Mouse (Mus musculus): Measurements from ENCODE around the gene Fbxl8. TPM values are rescaled to one million over a fixed set of nuclear protein-coding genes. Genes with fewer than 3 reads are reported as not detected.
A peak's percentile ranks its signal among the peaks of the same experiment; 100 is the strongest.

The Fbxl8 gene
- polyA plus RNA-seq, 1 experiment, result 10.5 TPM

DNA sequence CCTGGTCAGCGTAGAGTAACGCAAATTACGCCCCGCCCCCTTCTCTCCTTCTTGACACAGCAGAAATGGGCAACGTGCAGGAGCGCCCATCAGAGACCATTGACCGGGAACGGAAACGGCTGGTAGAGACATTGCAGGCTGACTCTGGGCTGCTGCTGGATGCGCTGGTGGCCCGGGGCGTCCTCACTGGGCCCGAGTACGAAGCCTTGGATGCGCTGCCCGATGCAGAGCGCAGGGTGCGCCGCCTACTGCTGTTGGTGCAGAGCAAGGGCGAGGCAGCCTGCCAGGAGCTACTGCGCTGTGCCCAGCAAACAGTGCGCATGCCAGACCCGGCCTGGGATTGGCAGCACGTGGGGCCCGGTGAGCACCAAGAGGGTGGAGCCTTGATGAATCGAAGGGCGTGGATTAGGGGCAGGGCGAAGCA is 14.5 kb downstream of the Fbxl8 start:
- peaks cover 4% of the 10 kb centered on the region for H3K36me3 ChIP-seq (ENCODE audit: control insufficient read depth, insufficient read depth)
- H3K79me2 ChIP-seq (ENCODE audit: control insufficient read depth, insufficient read depth), result no peaks in the 10 kb centered on the region
- H3ac ChIP-seq (ENCODE audit: control insufficient read depth, insufficient read length), result no peak overlapping the region
- H3K4me2 ChIP-seq (ENCODE audit: low read depth), result no peak overlapping the region
- no peak overlapping the region for H3K4me3 ChIP-seq
- TF ChIP-seq E2F4 (IDR thresholded peaks at IDR 0.05; ENCODE audit: insufficient read depth) (no peak), MYOD1 (IDR thresholded peaks at IDR 0.05; ENCODE audit: control insufficient read depth in 1 of 3, insufficient read length in 2 of 3, low read depth in 2 of 3) (no peak), POLR2AphosphoS2 (IDR thresholded peaks at IDR 0.05; ENCODE audit: insufficient read length, low read depth) (no peak), TCF12 (IDR thresholded peaks at IDR 0.05; ENCODE audit: insufficient read depth, poor library complexity, severe bottlenecking) (no peak), POLR2A (IDR thresholded peaks at IDR 0.05; ENCODE audit: insufficient read length, low read depth) (no peak)
- H3K27me3 ChIP-seq (ENCODE audit: control insufficient read depth, insufficient read depth, insufficient read length), result no peaks in the 10 kb centered on the region

DNA sequence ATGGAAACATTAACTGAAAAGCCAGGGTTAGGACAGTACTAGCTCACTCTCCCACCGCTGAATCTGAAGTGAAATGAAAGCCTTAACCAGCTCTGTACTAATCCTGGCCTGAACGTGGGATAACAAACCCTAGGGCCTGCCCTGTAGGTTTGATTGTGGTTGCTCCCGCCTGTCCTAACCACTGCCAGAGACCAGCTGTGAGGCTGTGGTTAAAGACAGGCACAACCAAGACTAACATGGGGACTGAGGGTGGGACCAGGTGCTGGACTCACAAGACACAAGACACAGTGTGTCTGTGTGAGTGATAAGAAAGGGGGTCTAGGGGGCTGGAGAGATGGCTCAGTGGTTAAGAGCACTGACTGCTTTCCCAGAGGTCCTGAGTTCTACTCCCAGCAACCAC is 16.1 kb downstream of the Fbxl8 start:
- H3K4me2 ChIP-seq (ENCODE audit: low read depth), result peak overlapping the region; percentile 18
- no peaks in the 10 kb centered on the region for H3K27me3 ChIP-seq (ENCODE audit: control insufficient read depth, insufficient read depth, insufficient read length)
- peaks cover 4% of the 10 kb centered on the region for H3K36me3 ChIP-seq (ENCODE audit: control insufficient read depth, insufficient read depth)

DNA sequence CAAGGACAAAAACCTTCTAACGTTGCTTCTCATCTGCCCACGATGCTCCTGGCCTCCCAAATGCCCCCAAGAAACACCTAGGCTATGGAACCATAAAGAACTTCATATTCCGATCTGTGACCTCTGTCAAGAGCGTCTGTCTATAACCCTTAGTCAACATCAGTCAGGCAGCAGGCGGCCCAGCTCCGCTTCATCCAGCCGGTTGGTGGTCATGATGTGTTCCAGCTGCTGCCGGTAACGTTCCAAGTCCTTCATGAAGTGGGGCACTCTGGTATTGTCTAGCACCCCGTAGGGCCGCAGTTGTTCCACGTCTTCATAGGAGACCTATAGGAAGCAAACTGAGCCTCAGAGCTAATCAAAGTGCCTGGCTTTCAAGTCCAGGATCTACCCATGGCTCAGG is 17.4 kb downstream of the Fbxl8 start:
- no peak overlapping the region for H3K4me3 ChIP-seq
- no peak overlapping the region for H3ac ChIP-seq (ENCODE audit: control insufficient read depth, insufficient read length)
- peaks cover 9% of the 10 kb centered on the region for H3K79me2 ChIP-seq (ENCODE audit: control insufficient read depth, insufficient read depth)
- no peak overlapping the region for H3K4me2 ChIP-seq (ENCODE audit: low read depth)
- H3K27me3 ChIP-seq (ENCODE audit: control insufficient read depth, insufficient read depth, insufficient read length), result no peaks in the 10 kb centered on the region
- peaks cover 4% of the 10 kb centered on the region for H3K36me3 ChIP-seq (ENCODE audit: control insufficient read depth, insufficient read depth)
- TF ChIP-seq USF1 (IDR thresholded peaks at IDR 0.05; ENCODE audit: low read depth), result no peak
- TF ChIP-seq POLR2AphosphoS2 (IDR thresholded peaks at IDR 0.05; ENCODE audit: insufficient read length, low read depth), result peak; percentile 19

More for the DNA sequence above, 16.1 kb downstream of the Fbxl8 start:
- no peak overlapping the region for H3K4me3 ChIP-seq
- no peaks in the 10 kb centered on the region for H3K79me2 ChIP-seq (ENCODE audit: control insufficient read depth, insufficient read depth)
- no peak overlapping the region for H3ac ChIP-seq (ENCODE audit: control insufficient read depth, insufficient read length)
- peak in 2 of 3 experiments; percentile 78 for TF ChIP-seq MYOD1 (IDR thresholded peaks at IDR 0.05; ENCODE audit: control insufficient read depth in 1 of 3, insufficient read length in 2 of 3, low read depth in 2 of 3)
- peak; percentile 37 for TF ChIP-seq TCF12 (IDR thresholded peaks at IDR 0.05; ENCODE audit: insufficient read depth, poor library complexity, severe bottlenecking)
- TF ChIP-seq POLR2A (IDR thresholded peaks at IDR 0.05; ENCODE audit: insufficient read length, low read depth), result no peak
- peak; percentile 4 to 91 (median 72) for TF ChIP-seq MYOG (IDR thresholded peaks at IDR 0.05; ENCODE audit: control insufficient read depth in 1 of 3, insufficient read depth in 1 of 3, insufficient read length in 2 of 3, low read depth in 2 of 3)
- no peak for TF ChIP-seq POLR2AphosphoS2 (IDR thresholded peaks at IDR 0.05; ENCODE audit: insufficient read length, low read depth)

DNA sequence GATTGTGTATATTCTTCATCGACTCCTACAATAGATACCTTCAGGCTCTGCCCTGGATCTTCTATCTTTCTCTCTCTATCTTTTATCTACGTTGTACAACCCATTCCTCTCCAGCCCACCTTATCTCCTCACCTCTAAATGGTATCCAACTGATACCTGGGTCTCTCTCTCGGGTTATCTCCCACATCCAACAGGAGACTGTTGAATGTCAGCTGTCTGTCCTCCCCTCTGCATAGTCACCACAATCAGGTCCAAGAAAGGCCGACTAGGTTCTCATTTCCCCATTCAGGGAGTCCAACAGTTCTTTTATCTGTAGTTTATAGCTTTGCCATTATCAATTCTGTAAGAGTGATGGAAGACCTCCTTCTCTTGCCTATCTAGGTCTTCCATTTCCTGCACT is 17.8 kb downstream of the Fbxl8 start:
- H3K4me3 ChIP-seq, result no peak overlapping the region
- TF ChIP-seq MAX (IDR thresholded peaks at IDR 0.05; ENCODE audit: low read depth) (no peak), CEBPB (IDR thresholded peaks at IDR 0.05; ENCODE audit: insufficient read depth, poor library complexity, severe bottlenecking) (no peak), MYOD1 (IDR thresholded peaks at IDR 0.05; ENCODE audit: control insufficient read depth in 1 of 3, insufficient read length in 2 of 3, low read depth in 2 of 3) (no peak), POLR2A (IDR thresholded peaks at IDR 0.05; ENCODE audit: insufficient read length, low read depth) (no peak), TCF12 (IDR thresholded peaks at IDR 0.05; ENCODE audit: insufficient read depth, poor library complexity, severe bottlenecking) (no peak), SRF (IDR thresholded peaks at IDR 0.05; ENCODE audit: control insufficient read depth, insufficient read length, low read depth) (no peak), TCF3 (IDR thresholded peaks at IDR 0.05; ENCODE audit: insufficient read length, low read depth) (no peak), E2F4 (IDR thresholded peaks at IDR 0.05; ENCODE audit: insufficient read depth) (no peak), USF1 (IDR thresholded peaks at IDR 0.05; ENCODE audit: low read depth) (no peak), POLR2AphosphoS2 (IDR thresholded peaks at IDR 0.05; ENCODE audit: insufficient read length, low read depth) (no peak)
- no peak overlapping the region for H3K4me2 ChIP-seq (ENCODE audit: low read depth)
- no peak overlapping the region for H3ac ChIP-seq (ENCODE audit: control insufficient read depth, insufficient read length)
- H3K36me3 ChIP-seq (ENCODE audit: control insufficient read depth, insufficient read depth), result peaks cover 4% of the 10 kb centered on the region
- no peaks in the 10 kb centered on the region for H3K27me3 ChIP-seq (ENCODE audit: control insufficient read depth, insufficient read depth, insufficient read length)
- H3K79me2 ChIP-seq (ENCODE audit: control insufficient read depth, insufficient read depth), result peaks cover 10% of the 10 kb centered on the region

DNA sequence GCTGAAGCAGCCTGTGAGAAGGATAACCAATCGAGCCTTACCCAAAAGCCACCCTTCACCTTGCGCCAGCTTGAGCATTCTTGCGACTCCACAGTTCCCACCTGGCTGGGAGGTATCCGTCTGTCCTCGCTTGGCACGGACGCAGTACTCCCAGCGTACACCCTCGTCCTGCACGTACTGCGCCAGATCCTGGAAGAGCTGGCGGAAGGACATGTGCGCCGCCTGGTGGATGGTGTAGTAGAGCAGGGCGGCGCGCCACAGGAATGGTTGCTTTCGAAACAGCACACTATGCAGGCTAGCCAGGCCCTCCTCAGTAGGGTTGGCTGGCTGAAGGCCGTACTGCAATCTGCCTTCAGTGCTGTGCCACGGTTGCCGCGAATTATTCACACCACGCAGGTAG is 18.6 kb downstream of the Fbxl8 start:
- H3K4me3 ChIP-seq, result no peak overlapping the region
- no peaks in the 10 kb centered on the region for H3K27me3 ChIP-seq (ENCODE audit: control insufficient read depth, insufficient read depth, insufficient read length)
- H3K4me2 ChIP-seq (ENCODE audit: low read depth), result no peak overlapping the region
- H3ac ChIP-seq (ENCODE audit: control insufficient read depth, insufficient read length), result no peak overlapping the region
- peaks cover 4% of the 10 kb centered on the region for H3K36me3 ChIP-seq (ENCODE audit: control insufficient read depth, insufficient read depth)
- H3K79me2 ChIP-seq (ENCODE audit: control insufficient read depth, insufficient read depth), result peaks cover 18% of the 10 kb centered on the region
- peak; percentile 81 for TF ChIP-seq POLR2AphosphoS2 (IDR thresholded peaks at IDR 0.05; ENCODE audit: insufficient read length, low read depth)
- TF ChIP-seq USF1 (IDR thresholded peaks at IDR 0.05; ENCODE audit: low read depth), result no peak

DNA sequence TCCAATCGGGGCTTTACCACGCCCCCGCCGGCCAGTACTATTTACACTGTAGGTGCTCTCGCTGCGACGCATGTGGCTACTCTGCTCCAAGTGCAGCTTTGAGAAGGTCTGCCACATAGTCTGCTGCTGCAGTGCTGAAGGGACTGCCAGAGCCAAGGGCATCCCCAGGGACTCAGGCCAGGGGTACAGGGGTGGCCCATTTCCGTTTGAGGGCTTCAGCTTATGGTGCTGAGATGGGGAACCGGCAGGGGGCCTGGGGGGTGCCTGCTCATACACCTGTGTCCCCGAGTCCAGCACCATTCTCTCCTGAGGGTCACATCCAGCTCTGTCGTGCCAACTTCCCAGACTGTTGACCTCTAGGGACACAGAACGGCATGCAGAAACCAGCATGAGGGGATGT is 21.1 kb downstream of the Fbxl8 start:
- Histone ChIP-seq H3K36me3 (ENCODE audit: control insufficient read depth, insufficient read depth) (peaks cover 4% of the 10 kb centered on the region), H3K79me2 (ENCODE audit: control insufficient read depth, insufficient read depth) (peaks cover 23% of the 10 kb centered on the region), H3K27me3 (ENCODE audit: control insufficient read depth, insufficient read depth, insufficient read length) (no peaks in the 10 kb centered on the region), H3ac (ENCODE audit: control insufficient read depth, insufficient read length) (no peak overlapping the region), H3K4me2 (ENCODE audit: low read depth) (no peak overlapping the region), H3K4me3 (no peak overlapping the region)
- no peak for TF ChIP-seq SRF (IDR thresholded peaks at IDR 0.05; ENCODE audit: control insufficient read depth, insufficient read length, low read depth)
- TF ChIP-seq E2F4 (IDR thresholded peaks at IDR 0.05; ENCODE audit: insufficient read depth), result no peak
- TF ChIP-seq TCF3 (IDR thresholded peaks at IDR 0.05; ENCODE audit: insufficient read length, low read depth), result no peak

Data from myocyte (in vitro differentiated cells).